Mouse (Mus musculus): ENCODE measurements around the gene Ccdc27. TPM values are rescaled to one million over a fixed set of nuclear protein-coding genes. Genes with fewer than 3 reads are reported as not detected.

Ccdc27 gene
- total and polyA plus RNA-seq, 3 experiments = 0.49 TPM; not detected in 2

DNA sequence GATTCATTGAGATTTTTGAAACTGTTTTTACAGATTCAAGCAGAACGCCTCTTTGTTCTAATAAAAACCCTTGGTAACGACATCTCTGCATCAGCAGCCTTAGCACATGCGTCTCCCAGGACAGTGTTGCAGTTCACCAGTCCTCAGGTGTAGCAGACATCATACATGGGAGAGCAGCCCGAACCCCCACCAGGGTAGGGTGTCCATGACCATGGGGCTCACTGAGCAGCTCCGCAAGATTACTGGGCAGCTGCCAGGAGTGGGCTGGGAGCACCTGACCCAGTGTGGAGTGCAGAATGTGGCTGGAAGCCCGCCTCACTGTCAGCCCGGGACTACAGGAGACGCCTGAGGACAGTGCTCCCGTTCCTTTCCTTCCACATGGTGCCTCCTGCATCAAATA, 21.0 kb downstream of the Ccdc27 start:
- H3K27ac ChIP-seq (ENCODE audit: control insufficient read depth, low read depth, low read length) = no peak overlapping the region; the same call in 1 of the 2 replicates
- no peak overlapping the region for H3K9ac ChIP-seq (ENCODE audit: control insufficient read depth, low read depth, low read length, poor library complexity, severe bottlenecking)
- no peaks in the 10 kb centered on the region for H3K27me3 ChIP-seq (ENCODE audit: control insufficient read depth in 1 of 2, insufficient read depth in 2 of 2, low read length in 2 of 2)
- DNase-seq (ENCODE audit: low read depth, low spot score) = peak; percentile 23
- H3K4me3 ChIP-seq (ENCODE audit: control insufficient read depth in 1 of 2, insufficient read depth in 1 of 2, low read depth in 2 of 2, low read length in 2 of 2) = no peak overlapping the region
- peaks cover 0 to 13% of the 10 kb centered on the region in 2 experiments; a peak in 3 of 4 replicates for H3K4me1 ChIP-seq (ENCODE audit: control insufficient read depth in 1 of 2, insufficient read depth in 2 of 2, low read length in 2 of 2)
- peaks cover 14% of the 10 kb centered on the region for H3K79me2 ChIP-seq (ENCODE audit: control insufficient read depth, insufficient read depth, low read length, poor library complexity)
- 0 out of 2 replicates have a peak, but pooled peaks have one; percentile 60 for TF ChIP-seq POLR2AphosphoS2 (IDR thresholded peaks at IDR 0.05; ENCODE audit: low read length)
- peak; percentile 20 for TF ChIP-seq ZMIZ1 (IDR thresholded peaks at IDR 0.05; ENCODE audit: low read depth, low read length)
- 0 out of 2 replicates have a peak, but pooled peaks have one; percentile 15 for TF ChIP-seq MAZ (IDR thresholded peaks at IDR 0.05; ENCODE audit: low read depth, low read length)
- TF ChIP-seq KAT2A (conservative IDR thresholded peaks at IDR 0.05; ENCODE audit: low read depth, low read length) = no peak
- peak; percentile 62; the same call in 1 of the 2 replicates for TF ChIP-seq ZKSCAN1 (IDR thresholded peaks at IDR 0.05; ENCODE audit: low read depth, low read length)
- no peak for TF ChIP-seq HCFC1 (IDR thresholded peaks at IDR 0.05; ENCODE audit: low read depth, low read length)
- TF ChIP-seq POLR2AphosphoS5 (IDR thresholded peaks at IDR 0.05; ENCODE audit: borderline replicate concordance, low read depth, low read length) = 0 out of 2 replicates have a peak, but pooled peaks have one; percentile 64
- peak in 1 of 2 experiments; percentile 40; a peak in 1 of 4 replicates for TF ChIP-seq POLR2A (IDR thresholded peaks at IDR 0.05; ENCODE audit: control insufficient read depth in 1 of 2, insufficient read depth in 1 of 2, low read depth in 1 of 2, low read length in 2 of 2, poor library complexity in 1 of 2)
- no peak for TF ChIP-seq USF2 (IDR thresholded peaks at IDR 0.05; ENCODE audit: borderline replicate concordance in 1 of 2, insufficient read depth in 1 of 2, low read depth in 1 of 2, low read length in 2 of 2)
- H3K9me3 ChIP-seq (replicated peaks; ENCODE audit: insufficient read depth, low read length) = no peaks in the 10 kb centered on the region
- peaks cover under 1 to 9% of the 10 kb centered on the region in 2 experiments for H3K36me3 ChIP-seq (ENCODE audit: control insufficient read depth in 1 of 2, insufficient read depth in 2 of 2, low read length in 2 of 2)

DNA sequence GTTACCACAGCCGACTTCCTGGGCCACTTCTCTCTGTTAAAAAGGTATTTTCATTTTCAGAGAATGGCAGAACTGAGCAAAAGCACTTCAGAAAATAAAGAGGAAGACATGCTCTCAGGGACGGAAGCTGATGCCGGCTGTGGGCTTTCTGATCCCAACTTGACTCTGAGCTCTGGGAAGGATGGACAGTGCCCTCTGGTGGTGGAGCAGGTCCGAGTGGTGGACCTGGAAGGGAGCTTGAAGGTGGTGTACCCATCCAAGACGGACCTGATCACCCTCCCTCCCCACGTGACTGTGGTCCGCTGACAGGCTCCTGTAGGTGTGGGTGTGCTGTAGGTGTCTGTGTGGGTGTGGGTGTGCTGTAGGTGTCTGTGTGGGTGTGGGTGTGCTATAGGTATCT, 22.9 kb downstream of the Ccdc27 start:
- peak; percentile 64 for DNase-seq (ENCODE audit: low read depth, low spot score)
- H3K27ac ChIP-seq (ENCODE audit: control insufficient read depth, low read depth, low read length) = no peak overlapping the region
- no peaks in the 10 kb centered on the region for H3K9me3 ChIP-seq (replicated peaks; ENCODE audit: insufficient read depth, low read length)
- peaks cover 1 to 9% of the 10 kb centered on the region in 2 experiments for H3K36me3 ChIP-seq (ENCODE audit: control insufficient read depth in 1 of 2, insufficient read depth in 2 of 2, low read length in 2 of 2)
- H3K27me3 ChIP-seq (ENCODE audit: control insufficient read depth in 1 of 2, insufficient read depth in 2 of 2, low read length in 2 of 2) = no peaks in the 10 kb centered on the region
- H3K4me1 ChIP-seq (ENCODE audit: control insufficient read depth in 1 of 2, insufficient read depth in 2 of 2, low read length in 2 of 2) = peaks cover 0 to 13% of the 10 kb centered on the region in 2 experiments; a peak in 3 of 4 replicates
- peaks cover 9% of the 10 kb centered on the region for H3K79me2 ChIP-seq (ENCODE audit: control insufficient read depth, insufficient read depth, low read length, poor library complexity)
- TF ChIP-seq CTCF (IDR thresholded peaks at IDR 0.05 in 2 of 3, conservative IDR thresholded peaks at IDR 0.05 in 1 of 3; ENCODE audit: control insufficient read depth in 1 of 3, insufficient read depth in 1 of 3, low read depth in 2 of 3, low read length in 3 of 3, poor library complexity in 1 of 3, severe bottlenecking in 1 of 3) = peak; percentile 58 to 81 (median 74)
- peak; percentile 37 for TF ChIP-seq SMC3 (IDR thresholded peaks at IDR 0.05; ENCODE audit: low read depth, low read length)
- no peak for TF ChIP-seq UBTF (IDR thresholded peaks at IDR 0.05; ENCODE audit: borderline replicate concordance, insufficient read depth, low read depth, low read length)
- TF ChIP-seq RAD21 (IDR thresholded peaks at IDR 0.05; ENCODE audit: low read depth, low read length) = peak; percentile 26
- no peak for TF ChIP-seq ZC3H11A (IDR thresholded peaks at IDR 0.05; ENCODE audit: low read depth, low read length)
- H3K9ac ChIP-seq (ENCODE audit: control insufficient read depth, low read depth, low read length, poor library complexity, severe bottlenecking) = no peak overlapping the region
- no peak overlapping the region for H3K4me3 ChIP-seq (ENCODE audit: control insufficient read depth in 1 of 2, insufficient read depth in 1 of 2, low read depth in 2 of 2, low read length in 2 of 2)
